Mouse (Mus musculus): Measurements from ENCODE around the gene Slco4a1. TPM values are rescaled to one million over a fixed set of nuclear protein-coding genes. Genes with fewer than 3 reads are reported as not detected.

Gene Slco4a1
- polyA plus RNA-seq, 1 experiment from 2014 or later = 2.3 TPM

DNA sequence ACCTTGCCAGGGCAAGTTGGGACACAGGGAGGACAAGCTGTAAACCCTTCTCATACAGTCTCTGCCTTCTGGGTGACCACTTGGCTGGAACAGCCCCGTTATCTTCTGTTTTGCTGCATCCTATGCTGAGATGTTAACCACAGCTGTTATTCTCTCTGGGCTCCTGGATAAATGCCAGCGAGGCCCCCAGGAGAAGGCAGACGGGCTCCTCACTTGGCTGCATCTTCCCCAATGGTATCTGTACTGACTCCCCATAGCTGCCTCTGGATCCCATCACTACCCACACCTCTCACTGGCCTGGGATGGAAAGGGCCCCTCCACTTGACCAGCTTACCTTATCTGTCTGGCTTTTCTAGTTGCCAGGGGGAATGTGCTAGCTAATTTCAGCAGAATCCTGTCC lies 57.0 kb downstream of the Slco4a1 start:
- WGBS = 48% methylated on average over 3 of the region's 3 CpGs
- Histone ChIP-seq H3K4me2 (no peak overlapping the region), H3K36me3 (no peaks in the 10 kb centered on the region), H3K27me3 (no peaks in the 10 kb centered on the region; the same call in 1 of the 2 replicates), H3K9me3 (replicated peaks) (no peaks in the 10 kb centered on the region), H3K27ac (peak overlapping the region; percentile 76), H3K9ac (no peak overlapping the region), H3K4me3 (replicated peaks) (no peak overlapping the region), H3K4me1 (peaks cover 49% of the 10 kb centered on the region)
- no peak for ATAC-seq (replicated peaks; ENCODE audit: low FRiP score)

DNA sequence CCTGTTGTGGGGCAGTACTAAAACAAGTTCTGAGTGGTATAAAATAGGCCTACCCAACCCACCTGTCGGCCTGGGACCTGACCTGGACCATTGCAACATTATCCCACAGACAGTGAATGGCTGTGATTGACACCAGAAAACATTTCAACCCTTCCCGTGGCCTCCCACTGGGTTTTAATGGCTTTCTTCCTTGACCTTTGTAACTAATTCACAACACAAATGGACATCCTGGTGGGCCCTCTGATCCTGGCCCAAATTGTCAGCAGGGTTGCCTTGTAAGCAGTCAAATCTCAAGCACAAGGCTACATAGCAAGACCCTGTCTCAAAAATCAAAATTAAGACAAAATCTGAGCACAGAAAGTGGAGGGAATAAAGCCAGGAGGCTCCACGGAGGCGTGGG lies 57.8 kb downstream of the Slco4a1 start:
- H3K9me3 ChIP-seq (replicated peaks) = no peaks in the 10 kb centered on the region
- no peak for ATAC-seq (replicated peaks; ENCODE audit: low FRiP score)

DNA sequence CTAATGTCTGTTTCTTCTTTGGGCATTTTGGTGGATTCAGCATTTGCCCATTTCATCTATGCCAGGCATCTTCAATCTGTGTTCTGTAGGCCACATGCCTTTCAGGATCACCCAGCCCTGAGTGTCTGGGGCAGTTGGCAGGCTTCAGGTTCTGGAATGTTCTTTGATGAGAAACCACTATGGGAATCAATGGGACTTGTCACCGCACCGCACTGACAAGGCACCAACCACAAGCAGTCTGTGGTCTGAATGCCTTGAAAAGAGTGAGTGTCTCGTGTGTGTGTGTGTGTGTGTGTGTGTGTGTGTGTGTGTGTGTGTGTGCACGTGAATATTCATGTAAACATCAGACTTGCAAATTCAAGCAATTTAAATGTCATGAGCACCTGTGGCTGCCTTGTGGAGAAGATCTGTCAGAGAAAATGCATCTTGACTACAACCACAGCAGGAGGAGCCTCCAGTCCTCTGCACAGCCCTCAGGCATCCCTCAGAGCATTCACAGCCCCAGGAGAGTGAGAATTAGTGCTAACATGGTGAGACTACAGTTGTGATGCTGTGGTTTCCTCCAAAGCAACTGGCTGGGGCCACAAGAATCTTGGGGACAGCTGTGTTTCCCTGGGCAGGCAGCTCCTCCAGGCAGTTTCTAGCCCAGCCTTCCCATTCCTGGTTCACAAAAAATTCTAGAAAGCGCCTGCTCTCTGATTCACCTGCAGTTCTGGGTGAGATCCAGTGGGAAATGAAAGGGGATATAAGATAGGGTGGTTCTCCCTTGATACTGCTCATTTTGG lies 65.6 kb downstream of the Slco4a1 start:
- Histone ChIP-seq H3K27me3 (no peaks in the 10 kb centered on the region), H3K4me2 (no peak overlapping the region), H3K9ac (no peak overlapping the region), H3K9me3 (replicated peaks) (no peaks in the 10 kb centered on the region), H3K36me3 (no peaks in the 10 kb centered on the region), H3K4me1 (no peaks in the 10 kb centered on the region), H3K4me3 (replicated peaks) (no peak overlapping the region), H3K27ac (no peak overlapping the region)
- ATAC-seq (replicated peaks; ENCODE audit: low FRiP score) = no peak
- WGBS = 84% methylated on average over 5 of the region's 5 CpGs

More for the DNA sequence above, 57.8 kb downstream of the Slco4a1 start:
- H3K9ac ChIP-seq = no peak overlapping the region
- H3K36me3 ChIP-seq = no peaks in the 10 kb centered on the region
- H3K27me3 ChIP-seq = no peaks in the 10 kb centered on the region; the same call in 1 of the 2 replicates
- WGBS = 41% methylated on average over 4 of the region's 4 CpGs
- H3K4me1 ChIP-seq = peaks cover 47% of the 10 kb centered on the region
- H3K4me3 ChIP-seq (replicated peaks) = no peak overlapping the region
- H3K27ac ChIP-seq = no peak overlapping the region
- H3K4me2 ChIP-seq = no peak overlapping the region

DNA sequence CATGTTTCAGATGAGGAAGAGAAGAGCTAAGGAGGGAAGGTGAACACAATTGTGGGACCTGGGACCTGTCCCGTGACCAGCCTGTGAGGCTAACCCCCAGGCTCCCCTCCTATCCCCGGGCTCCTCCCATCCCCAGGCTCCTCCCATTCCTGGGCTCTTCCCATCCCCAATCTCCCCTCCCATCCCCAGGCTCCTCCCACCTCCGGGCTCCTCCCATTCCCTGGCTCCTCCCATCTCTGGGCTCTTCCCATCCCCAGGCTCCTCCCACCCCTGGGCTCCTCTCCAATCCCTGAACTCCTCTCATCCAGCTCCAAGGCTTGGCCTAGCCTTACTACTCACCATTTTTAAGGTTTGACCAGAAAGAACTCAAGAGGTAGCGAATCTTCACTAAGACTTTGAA lies 66.8 kb downstream of the Slco4a1 start:
- WGBS = 76% methylated on average over 4 of the region's 4 CpGs
- Histone ChIP-seq H3K27me3 (no peaks in the 10 kb centered on the region), H3K36me3 (no peaks in the 10 kb centered on the region), H3K9ac (no peak overlapping the region), H3K4me3 (replicated peaks) (no peak overlapping the region), H3K27ac (no peak overlapping the region), H3K4me2 (no peak overlapping the region), H3K4me1 (0 out of 2 replicates have a peak, but pooled peaks cover under 1% of the 10 kb centered on the region), H3K9me3 (replicated peaks) (no peaks in the 10 kb centered on the region)
- ATAC-seq (replicated peaks; ENCODE audit: low FRiP score) = no peak

Other genes starting within 250 kb of the Slco4a1 start
- gene Lama5, start 230.4 kb upstream of the Slco4a1 start, polyA plus RNA-seq (2015; fragmentation: Nextera tagmentation; extraction: Ambion mirVana) = 40.6 and 46.7 TPM in 2 replicates
- 637 and 713 TPM in 2 replicates for gene Rps21, start 198.9 kb upstream of the Slco4a1 start, polyA plus RNA-seq (2015; fragmentation: Nextera tagmentation; extraction: Ambion mirVana)
- 11.8 and 12.3 TPM in 2 replicates for gene Cables2, start 182.7 kb upstream of the Slco4a1 start, polyA plus RNA-seq (2015; fragmentation: Nextera tagmentation; extraction: Ambion mirVana)
- gene Rbbp8nl, start 166.4 kb upstream of the Slco4a1 start, polyA plus RNA-seq (2015; fragmentation: Nextera tagmentation; extraction: Ambion mirVana) = 0.84 and 0.87 TPM in 2 replicates
- gene Gata5, start 121.5 kb upstream of the Slco4a1 start, polyA plus RNA-seq (2015; fragmentation: Nextera tagmentation; extraction: Ambion mirVana) = 3.0 and 4.7 TPM in 2 replicates
- 8.6 and 9.7 TPM in 2 replicates for gene Ntsr1, start 43.7 kb downstream of the Slco4a1 start, polyA plus RNA-seq (2015; fragmentation: Nextera tagmentation; extraction: Ambion mirVana)
- 43.4 and 44.8 TPM in 2 replicates for gene Mrgbp, start 125.1 kb downstream of the Slco4a1 start, polyA plus RNA-seq (2015; fragmentation: Nextera tagmentation; extraction: Ambion mirVana)
- 63.8 and 76.1 TPM in 2 replicates for gene Ogfr, start 133.0 kb downstream of the Slco4a1 start, polyA plus RNA-seq (2015; fragmentation: Nextera tagmentation; extraction: Ambion mirVana)
- gene Col9a3, start 141.5 kb downstream of the Slco4a1 start, polyA plus RNA-seq (2015; fragmentation: Nextera tagmentation; extraction: Ambion mirVana) = 8.8 and 9.8 TPM in 2 replicates
- 0.21 and 0.23 TPM in 2 replicates for gene Tcfl5, start 186.5 kb downstream of the Slco4a1 start, polyA plus RNA-seq (2015; fragmentation: Nextera tagmentation; extraction: Ambion mirVana)

Measured in kidney, embryonic 15.5 days (tissue).